Mouse (Mus musculus) stomach, postnatal 0 days (tissue): Measurements from ENCODE around the gene Patl2.

Experiments used
- CTCF ChIP-seq: IDR thresholded peaks from 2 replicates; pipeline ENCODE4 v1.5.1; 2016; ENCODE audit warnings: antibody characterized with exemption, low read depth, mild to moderate bottlenecking, moderate library complexity
- EP300 ChIP-seq: optimal IDR thresholded peaks from 2 replicates; pipeline ENCODE3; 2016; ENCODE audit warnings: antibody characterized with exemption

DNA sequence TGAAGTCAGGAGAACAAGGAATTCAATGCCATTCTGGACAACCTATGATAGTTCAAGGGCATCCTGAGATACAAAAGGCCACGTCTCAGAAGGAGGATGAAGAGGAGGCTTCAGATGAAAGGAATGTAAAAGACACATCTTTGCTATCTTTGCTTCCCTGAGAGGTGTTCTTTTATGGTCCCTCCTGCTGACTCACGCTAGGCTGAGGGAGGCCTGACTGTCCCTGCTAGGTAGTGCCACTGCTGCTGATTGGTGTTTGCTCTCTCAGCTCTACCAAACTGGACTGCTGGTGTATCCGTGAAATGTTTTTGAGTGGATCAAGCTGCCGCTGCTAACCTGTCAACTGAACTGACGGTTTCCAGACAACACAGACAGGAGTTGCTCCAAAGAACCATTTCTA, 35.8 kb upstream of the Patl2 start:
- no peak for TF ChIP-seq CTCF
- TF ChIP-seq EP300, result no peak
